Mouse (Mus musculus) induced T-regulatory cell, adult 2 months (primary cell): Measurements from ENCODE around the gene Dnajc25.
A peak's percentile ranks its signal among the peaks of the same experiment; 100 is the strongest.

ENCODE experiments used
- DNase-seq: peaks from one replicate; pipeline ENCODE4 v3.0.0-alpha.2; 2012; ENCODE audit warnings: low read depth

Dnajc25 gene

DNA sequence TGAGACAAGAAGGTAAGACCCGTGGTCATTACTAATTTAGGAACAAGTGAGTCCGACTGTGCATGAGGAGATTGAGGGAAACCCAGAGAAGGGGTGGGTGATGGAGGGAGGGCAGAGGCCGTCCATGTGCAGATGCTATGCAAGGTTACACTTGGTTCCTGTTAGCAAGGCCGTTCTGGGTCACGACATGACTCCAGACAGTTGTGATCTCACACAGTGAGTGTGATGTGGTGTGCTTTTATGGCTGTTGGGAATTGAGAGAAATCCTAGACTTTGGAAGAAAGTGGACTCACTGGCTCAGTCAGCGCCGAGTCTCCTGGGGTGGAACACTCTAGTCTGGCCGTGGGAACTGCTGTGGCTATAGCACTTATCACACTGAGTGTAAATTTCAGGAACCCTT, 11.3 kb downstream of the Dnajc25 start:
- no peak for DNase-seq

GRCm38 (mm10) chr4:59007016-59007415, 12.2 kb downstream of the Dnajc25 start:
- no peak for DNase-seq

DNA sequence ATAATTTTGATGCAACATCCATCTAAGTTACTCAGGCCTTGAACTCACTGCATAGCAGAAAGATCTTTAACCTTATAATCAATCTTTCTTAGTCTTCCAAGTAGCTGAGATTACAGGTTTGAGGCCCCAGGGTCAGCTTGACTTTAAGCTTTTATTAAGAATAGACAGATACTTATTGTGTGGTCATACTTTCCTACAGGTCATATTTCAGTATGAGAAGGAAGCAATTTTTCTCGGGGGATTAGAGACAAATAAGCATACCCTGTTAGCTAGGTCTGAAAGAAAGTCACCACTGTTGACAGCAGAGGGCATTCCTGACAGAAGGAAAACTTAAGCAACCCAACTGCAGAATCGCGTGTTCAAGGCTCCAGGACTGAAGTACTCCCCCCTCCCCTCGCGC, 13.1 kb downstream of the Dnajc25 start:
- no peak for DNase-seq

GRCm38 (mm10) chr4:59009186-59009585, 14.3 kb downstream of the Dnajc25 start:
- DNase-seq = peak; percentile 65

- DNase-seq = no peak
These were observed 14.8 kb downstream of the Dnajc25 start for GRCm38 (mm10) chr4:59009696-59010095.

- no peak for DNase-seq
These were observed 16.6 kb downstream of the Dnajc25 start for GRCm38 (mm10) chr4:59011446-59011845.

DNA sequence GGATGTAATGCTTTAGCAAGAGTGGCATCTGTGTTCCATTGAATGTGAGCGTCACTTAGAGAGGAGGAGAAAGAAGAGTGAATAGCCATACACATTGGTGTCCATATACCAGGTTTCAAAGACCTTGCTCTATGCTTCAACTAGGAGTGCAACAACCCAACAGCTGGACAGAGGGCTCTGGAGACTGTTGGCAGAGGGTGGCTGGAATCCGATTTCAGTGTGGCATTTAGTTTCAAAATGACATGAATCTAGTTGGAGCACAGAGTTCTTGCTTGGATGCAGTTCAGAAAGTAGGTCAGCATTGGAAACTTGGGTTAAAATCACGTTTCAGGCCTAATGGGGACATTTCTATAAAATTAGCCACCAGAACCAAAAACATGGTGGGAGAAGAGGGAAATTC, 20.3 kb downstream of the Dnajc25 start:
- no peak for DNase-seq

DNA sequence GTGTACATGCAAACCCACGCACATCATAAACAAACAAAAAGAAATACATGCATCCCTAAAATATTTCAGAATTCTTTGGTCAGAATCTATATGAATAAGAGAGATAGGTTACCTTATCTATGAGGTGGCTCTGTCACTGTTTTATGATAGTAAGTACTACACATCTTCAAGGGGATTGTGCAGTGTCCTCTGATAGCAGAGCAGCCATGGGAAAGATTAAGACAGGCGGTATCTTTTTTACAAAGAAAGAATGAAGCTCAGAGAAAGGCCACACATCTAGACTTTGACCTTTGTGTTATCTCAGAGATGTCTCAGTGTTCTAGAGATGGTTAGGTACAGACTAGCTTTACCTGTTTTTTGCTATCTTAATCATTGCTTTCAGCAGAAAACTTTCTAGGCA, 22.1 kb downstream of the Dnajc25 start:
- DNase-seq = no peak

GRCm38 (mm10) chr4:59034325-59034917, 39.6 kb downstream of the Dnajc25 start:
- DNase-seq = no peak

- DNase-seq = peak; percentile 77
These were observed 40.3 kb downstream of the Dnajc25 start, which contains the start of gene Gng10 for GRCm38 (mm10) chr4:59034918-59035785. Gng10 (plus strand) TSS chr4:59035088.

- no peak for DNase-seq
These were observed 41.0 kb downstream of the Dnajc25 start for GRCm38 (mm10) chr4:59035786-59036350.

DNA sequence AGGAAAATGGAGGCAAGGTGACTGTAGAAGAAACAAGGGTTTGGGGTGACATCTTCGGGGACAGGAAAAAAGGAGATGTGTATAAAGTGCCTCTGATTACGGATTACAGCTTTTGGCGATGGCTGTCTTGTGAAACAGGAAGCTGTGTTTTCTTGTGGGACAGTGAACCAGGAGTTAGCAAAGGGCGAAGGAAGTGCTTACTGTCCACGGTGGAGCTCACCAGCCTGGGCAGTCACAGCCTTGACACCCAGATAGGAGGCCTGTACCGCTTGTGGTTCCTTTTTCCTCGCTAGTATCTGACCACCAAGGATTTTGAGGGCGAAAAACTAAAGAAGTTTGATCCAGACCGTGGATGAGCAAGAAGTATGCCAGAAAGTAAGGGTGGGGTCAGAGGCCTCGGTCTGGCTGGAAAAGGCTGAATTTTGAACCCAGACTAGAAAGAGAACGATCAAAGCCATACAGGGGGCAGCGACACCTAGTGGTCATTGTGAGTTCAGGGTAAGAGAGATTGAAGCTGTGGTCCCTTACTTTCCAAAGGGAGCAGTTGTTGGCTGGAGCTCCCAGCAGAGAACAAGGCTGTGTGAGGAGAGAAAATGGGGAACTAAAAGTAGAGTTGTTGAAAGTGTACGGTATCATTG, 41.7 kb downstream of the Dnajc25 start:
- peak; percentile 92 for DNase-seq

GRCm38 (mm10) chr4:59037525-59037924, 42.7 kb downstream of the Dnajc25 start:
- peak; percentile 10 for DNase-seq

DNA sequence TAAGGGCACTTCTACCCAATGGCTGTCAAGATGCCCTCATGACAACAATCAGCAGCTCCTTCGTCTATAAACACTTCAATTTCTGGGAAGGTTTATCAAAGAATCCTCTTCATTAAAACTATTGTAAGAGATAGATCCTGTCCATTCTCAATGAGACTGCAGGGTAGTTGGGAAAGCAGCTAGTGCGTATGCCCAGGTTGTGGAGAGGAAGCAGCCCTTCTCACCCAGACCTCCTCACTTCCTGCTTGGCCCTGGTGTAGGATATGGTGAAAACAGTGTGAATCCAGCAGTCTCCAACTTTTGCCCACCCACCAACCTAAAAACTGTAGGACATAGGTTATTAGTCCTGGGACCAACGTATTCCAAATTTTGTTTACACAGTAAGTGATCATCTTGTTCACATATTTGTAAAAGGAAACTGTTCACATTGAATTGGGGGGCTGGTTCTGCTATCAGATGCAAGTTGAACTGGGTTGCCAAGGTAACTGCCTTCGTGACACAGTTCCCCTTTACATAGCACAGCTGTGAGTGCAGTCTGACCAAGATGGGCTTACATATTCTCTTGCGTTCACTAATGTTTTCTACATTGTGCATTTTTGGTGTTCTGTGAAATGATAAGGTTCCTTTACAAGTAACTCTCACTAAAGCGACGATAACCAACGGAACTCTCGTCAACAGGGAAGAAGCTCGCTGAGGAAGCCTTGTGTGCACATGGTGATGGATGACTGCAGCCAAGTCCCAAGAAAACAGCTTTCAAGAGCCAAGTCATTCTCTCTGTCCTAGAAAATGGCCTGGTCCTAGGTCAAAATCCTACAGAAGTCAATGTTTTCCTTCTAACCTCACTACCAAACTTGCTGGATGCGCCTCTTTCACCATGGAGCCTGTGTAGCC, 45.8 kb downstream of the Dnajc25 start:
- no peak for DNase-seq

DNA sequence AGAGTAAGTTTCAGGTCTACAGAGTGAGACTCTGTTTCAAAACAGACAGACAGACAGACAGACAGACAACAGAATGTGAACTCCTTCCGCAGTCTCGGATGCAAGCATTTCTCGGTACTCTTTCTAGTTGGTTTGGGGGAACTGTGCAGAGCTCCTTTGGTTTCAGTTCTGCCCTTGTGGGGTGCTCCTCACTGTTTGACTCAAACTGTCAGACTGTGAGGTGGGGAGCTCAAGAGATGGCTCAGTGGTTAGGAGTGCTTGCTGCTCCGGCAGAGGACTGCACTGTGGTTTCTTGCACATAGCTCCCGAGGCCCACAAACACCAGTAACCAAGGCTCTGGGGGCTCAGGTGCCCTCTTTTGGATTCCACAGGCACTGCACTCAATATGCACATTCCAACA, 48.2 kb downstream of the Dnajc25 start:
- no peak for DNase-seq

GRCm38 (mm10) chr4:59043891-59044290, 49.0 kb downstream of the Dnajc25 start:
- no peak for DNase-seq

GRCm38 (mm10) chr4:59047222-59047621, 52.4 kb downstream of the Dnajc25 start:
- no peak for DNase-seq

DNA sequence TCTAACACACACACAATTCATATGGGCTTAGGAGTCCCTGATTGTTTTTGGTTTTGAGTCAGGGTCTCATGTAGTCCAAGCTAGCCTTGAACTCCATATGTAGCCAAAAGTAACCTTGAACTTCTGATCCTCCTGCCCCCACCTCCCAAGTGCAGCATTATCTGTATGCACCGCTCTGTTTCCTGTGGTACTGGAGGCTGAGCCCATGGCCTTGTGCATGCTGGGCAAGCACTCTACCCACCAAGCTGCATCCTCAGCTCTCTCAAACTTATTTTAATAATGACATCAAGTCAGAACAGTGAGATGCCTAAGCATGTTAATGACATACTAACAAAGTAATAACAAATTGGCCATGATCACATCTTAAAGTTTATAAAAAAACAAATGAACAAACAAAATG, 56.2 kb downstream of the Dnajc25 start:
- DNase-seq = no peak

DNA sequence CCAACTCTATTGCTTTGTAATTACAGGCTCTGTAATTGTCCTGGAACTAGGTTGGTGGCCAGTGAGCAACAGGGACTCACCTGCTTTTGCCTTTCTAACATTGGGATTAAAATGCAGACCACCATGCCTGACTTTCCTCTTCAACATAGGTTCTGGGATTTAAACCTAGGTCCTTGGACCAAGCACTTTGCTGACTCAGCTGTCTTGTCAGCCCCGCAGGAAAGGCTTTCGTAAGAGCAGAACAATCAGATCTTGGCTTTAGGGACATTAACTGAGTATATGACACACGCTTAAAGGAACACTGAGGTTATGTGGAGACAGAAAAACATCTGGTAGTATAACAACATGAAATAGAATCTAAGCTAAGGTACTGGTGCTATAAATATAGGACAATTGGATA, 63.1 kb downstream of the Dnajc25 start:
- no peak for DNase-seq

GRCm38 (mm10) chr4:59062526-59062925, 67.7 kb downstream of the Dnajc25 start:
- DNase-seq = no peak

DNA sequence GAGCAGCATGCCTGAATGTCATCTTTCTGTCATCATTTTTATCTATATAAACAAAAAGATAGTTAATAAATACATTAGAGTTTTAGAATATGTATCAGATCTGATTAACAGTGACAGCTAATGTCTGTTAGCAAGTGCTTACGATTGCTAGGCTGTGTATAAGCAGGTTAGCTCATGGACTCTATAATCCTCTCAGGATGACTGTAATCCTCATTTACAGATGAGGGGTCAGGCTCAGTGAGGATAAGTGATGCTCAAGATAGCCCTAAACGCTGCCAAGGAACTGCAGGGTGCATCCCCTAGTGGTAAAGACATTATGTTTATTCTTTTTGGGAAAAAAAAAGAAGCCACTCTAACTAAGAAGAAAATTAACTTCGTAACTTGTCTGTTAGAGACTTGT, 74.4 kb downstream of the Dnajc25 start:
- no peak for DNase-seq
